Mouse (Mus musculus) bone marrow, adult 2 months (tissue): ENCODE measurements at regions not wholly inside any gene's neighbourhood (a gene's known extent, or its start where the extent isn't known, plus 50 kb on each side); places are given as distances from the start of the nearest gene placed in this dataset.

ENCODE experiments used
- CTCF ChIP-seq: fragments of 200-500 bp; IDR thresholded peaks from 2 replicates; pipeline ENCODE4 v1.5.1; 2011; ENCODE audit warnings: low read length, control low read depth; ENCODE audit not compliant: control insufficient read depth, insufficient read depth
- POLR2A ChIP-seq: fragments of 200-500 bp; IDR thresholded peaks from 2 replicates; pipeline ENCODE4 v1.6.1; 2011; ENCODE audit warnings: low read depth, mild to moderate bottlenecking, control low read depth, low read length, borderline replicate concordance; ENCODE audit not compliant: control insufficient read depth

GRCm38 (mm10) chr1:88825215-88825614, 123.2 kb upstream of the Arl4c start:
- no peak for TF ChIP-seq CTCF
- no peak for TF ChIP-seq POLR2A
